Mouse (Mus musculus): Measurements from ENCODE around the gene Itm2b. TPM values are rescaled to one million over a fixed set of nuclear protein-coding genes. Genes with fewer than 3 reads are reported as not detected.

The Itm2b gene
- polyA plus RNA-seq, 1 experiment from 2014 or later, result 605 TPM

- H3K4me1 ChIP-seq (ENCODE audit: control insufficient read depth, low read depth, low read length), result peaks cover 14% of the 10 kb centered on the region
- no peak overlapping the region for H3K4me3 ChIP-seq (ENCODE audit: low read depth, low read length)
- 87% methylated on average over 11 of the region's 11 CpGs for WGBS (ENCODE audit: insufficient replicate concordance)
- peaks cover 68% of the 10 kb centered on the region for H3K36me3 ChIP-seq (ENCODE audit: control insufficient read depth, insufficient read depth)
- no peak overlapping the region for H3K27ac ChIP-seq (ENCODE audit: low read length)
- no peaks in the 10 kb centered on the region for H3K27me3 ChIP-seq (ENCODE audit: control insufficient read depth, insufficient read depth, low read depth, low read length)
- H3K9ac ChIP-seq (ENCODE audit: low read depth, low read length), result no peak overlapping the region
- no peak for ATAC-seq (ENCODE audit: low read depth)
- no peaks in the 10 kb centered on the region for H3K9me3 ChIP-seq (replicated peaks; ENCODE audit: control insufficient read depth, low read length)
- H3K4me2 ChIP-seq (ENCODE audit: low read depth, low read length), result no peak overlapping the region
Observed at GRCm38 (mm10) chr14:73366278-73366677, 18.8 kb downstream of the Itm2b start.

- whole genome bisulfite sequencing (ENCODE audit: insufficient replicate concordance), result 89% methylated on average over 11 of the region's 11 CpGs
- H3K4me3 ChIP-seq (ENCODE audit: low read depth, low read length), result no peak overlapping the region
Observed at GRCm38 (mm10) chr14:73363782-73364181, 21.3 kb downstream of the Itm2b start.

GRCm38 (mm10) chr14:73354700-73355099 lies 30.4 kb downstream of the Itm2b start:
- Histone ChIP-seq H3K27me3 (ENCODE audit: control insufficient read depth, insufficient read depth, low read depth, low read length) (no peaks in the 10 kb centered on the region), H3K36me3 (ENCODE audit: control insufficient read depth, insufficient read depth) (peaks cover 26% of the 10 kb centered on the region), H3K27ac (ENCODE audit: low read length) (no peak overlapping the region), H3K9ac (ENCODE audit: low read depth, low read length) (no peak overlapping the region), H3K9me3 (replicated peaks; ENCODE audit: control insufficient read depth, low read length) (no peaks in the 10 kb centered on the region), H3K4me3 (ENCODE audit: low read depth, low read length) (no peak overlapping the region), H3K4me1 (ENCODE audit: control insufficient read depth, low read depth, low read length) (no peaks in the 10 kb centered on the region), H3K4me2 (ENCODE audit: low read depth, low read length) (no peak overlapping the region)
- ATAC-seq (ENCODE audit: low read depth), result no peak
- WGBS (ENCODE audit: insufficient replicate concordance), result 71% methylated on average over 8 of the region's 8 CpGs

More at GRCm38 (mm10) chr14:73363782-73364181, 21.3 kb downstream of the Itm2b start:
- no peak for ATAC-seq (ENCODE audit: low read depth)
- Histone ChIP-seq H3K4me1 (ENCODE audit: control insufficient read depth, low read depth, low read length) (no peaks in the 10 kb centered on the region), H3K9me3 (replicated peaks; ENCODE audit: control insufficient read depth, low read length) (no peaks in the 10 kb centered on the region), H3K27ac (ENCODE audit: low read length) (no peak overlapping the region), H3K9ac (ENCODE audit: low read depth, low read length) (no peak overlapping the region), H3K36me3 (ENCODE audit: control insufficient read depth, insufficient read depth) (peaks cover 89% of the 10 kb centered on the region), H3K4me2 (ENCODE audit: low read depth, low read length) (no peak overlapping the region), H3K27me3 (ENCODE audit: control insufficient read depth, insufficient read depth, low read depth, low read length) (no peaks in the 10 kb centered on the region)

GRCm38 (mm10) chr14:73351118-73351517 lies 34.0 kb downstream of the Itm2b start:
- Histone ChIP-seq H3K9ac (ENCODE audit: low read depth, low read length) (no peak overlapping the region), H3K4me3 (ENCODE audit: low read depth, low read length) (no peak overlapping the region), H3K27me3 (ENCODE audit: control insufficient read depth, insufficient read depth, low read depth, low read length) (no peaks in the 10 kb centered on the region), H3K4me1 (ENCODE audit: control insufficient read depth, low read depth, low read length) (no peaks in the 10 kb centered on the region; the same call in 1 of the 2 replicates), H3K4me2 (ENCODE audit: low read depth, low read length) (no peak overlapping the region), H3K27ac (ENCODE audit: low read length) (no peak overlapping the region), H3K36me3 (ENCODE audit: control insufficient read depth, insufficient read depth) (no peaks in the 10 kb centered on the region; the same call in 1 of the 2 replicates), H3K9me3 (replicated peaks; ENCODE audit: control insufficient read depth, low read length) (no peaks in the 10 kb centered on the region)
- WGBS (ENCODE audit: insufficient replicate concordance), result 72% methylated on average over 5 of the region's 5 CpGs
- ATAC-seq (ENCODE audit: low read depth), result no peak

GRCm38 (mm10) chr14:73350029-73350428 lies 35.1 kb downstream of the Itm2b start:
- no peaks in the 10 kb centered on the region for H3K9me3 ChIP-seq (replicated peaks; ENCODE audit: control insufficient read depth, low read length)
- H3K27ac ChIP-seq (ENCODE audit: low read length), result no peak overlapping the region
- WGBS (ENCODE audit: insufficient replicate concordance), result 44% methylated on average over 1 of the region's 1 CpGs
- H3K4me2 ChIP-seq (ENCODE audit: low read depth, low read length), result no peak overlapping the region
- no peaks in the 10 kb centered on the region; the same call in 1 of the 2 replicates for H3K4me1 ChIP-seq (ENCODE audit: control insufficient read depth, low read depth, low read length)
- no peak overlapping the region for H3K9ac ChIP-seq (ENCODE audit: low read depth, low read length)
- no peak overlapping the region for H3K4me3 ChIP-seq (ENCODE audit: low read depth, low read length)
- H3K27me3 ChIP-seq (ENCODE audit: control insufficient read depth, insufficient read depth, low read depth, low read length), result no peaks in the 10 kb centered on the region
- H3K36me3 ChIP-seq (ENCODE audit: control insufficient read depth, insufficient read depth), result no peaks in the 10 kb centered on the region; the same call in 1 of the 2 replicates
- no peak for ATAC-seq (ENCODE audit: low read depth)

GRCm38 (mm10) chr14:73349061-73349670 lies 35.9 kb downstream of the Itm2b start:
- no peak overlapping the region for H3K4me3 ChIP-seq (ENCODE audit: low read depth, low read length)

GRCm38 (mm10) chr14:73347302-73347701 lies 37.8 kb downstream of the Itm2b start:
- Histone ChIP-seq H3K9ac (ENCODE audit: low read depth, low read length) (no peak overlapping the region), H3K4me2 (ENCODE audit: low read depth, low read length) (no peak overlapping the region), H3K27me3 (ENCODE audit: control insufficient read depth, insufficient read depth, low read depth, low read length) (no peaks in the 10 kb centered on the region), H3K4me1 (ENCODE audit: control insufficient read depth, low read depth, low read length) (no peaks in the 10 kb centered on the region; the same call in 1 of the 2 replicates), H3K4me3 (ENCODE audit: low read depth, low read length) (no peak overlapping the region), H3K36me3 (ENCODE audit: control insufficient read depth, insufficient read depth) (no peaks in the 10 kb centered on the region; the same call in 1 of the 2 replicates), H3K27ac (ENCODE audit: low read length) (no peak overlapping the region), H3K9me3 (replicated peaks; ENCODE audit: control insufficient read depth, low read length) (no peaks in the 10 kb centered on the region)
- peak; percentile 53; the same call in 1 of the 2 replicates for ATAC-seq (ENCODE audit: low read depth)
- 23% methylated on average over 9 of the region's 9 CpGs for WGBS (ENCODE audit: insufficient replicate concordance)

More at GRCm38 (mm10) chr14:73349061-73349670, 35.9 kb downstream of the Itm2b start:
- no peaks in the 10 kb centered on the region; the same call in 1 of the 2 replicates for H3K36me3 ChIP-seq (ENCODE audit: control insufficient read depth, insufficient read depth)
- no peak overlapping the region for H3K27ac ChIP-seq (ENCODE audit: low read length)
- H3K27me3 ChIP-seq (ENCODE audit: control insufficient read depth, insufficient read depth, low read depth, low read length), result no peaks in the 10 kb centered on the region
- 54% methylated on average over 7 of the region's 7 CpGs for WGBS (ENCODE audit: insufficient replicate concordance)
- ATAC-seq (ENCODE audit: low read depth), result no peak
- H3K4me1 ChIP-seq (ENCODE audit: control insufficient read depth, low read depth, low read length), result no peaks in the 10 kb centered on the region; the same call in 1 of the 2 replicates
- H3K9me3 ChIP-seq (replicated peaks; ENCODE audit: control insufficient read depth, low read length), result no peaks in the 10 kb centered on the region
- H3K4me2 ChIP-seq (ENCODE audit: low read depth, low read length), result no peak overlapping the region
- H3K9ac ChIP-seq (ENCODE audit: low read depth, low read length), result no peak overlapping the region

GRCm38 (mm10) chr14:73345614-73346013 lies 39.5 kb downstream of the Itm2b start:
- H3K9me3 ChIP-seq (replicated peaks; ENCODE audit: control insufficient read depth, low read length), result no peaks in the 10 kb centered on the region
- 88% methylated on average over 4 of the region's 4 CpGs for WGBS (ENCODE audit: insufficient replicate concordance)
- no peaks in the 10 kb centered on the region; the same call in 1 of the 2 replicates for H3K36me3 ChIP-seq (ENCODE audit: control insufficient read depth, insufficient read depth)
- no peak overlapping the region for H3K4me2 ChIP-seq (ENCODE audit: low read depth, low read length)
- no peak for ATAC-seq (ENCODE audit: low read depth)
- no peaks in the 10 kb centered on the region for H3K27me3 ChIP-seq (ENCODE audit: control insufficient read depth, insufficient read depth, low read depth, low read length)
- H3K4me3 ChIP-seq (ENCODE audit: low read depth, low read length), result no peak overlapping the region
- no peak overlapping the region for H3K9ac ChIP-seq (ENCODE audit: low read depth, low read length)
- no peak overlapping the region for H3K27ac ChIP-seq (ENCODE audit: low read length)
- no peaks in the 10 kb centered on the region; the same call in 1 of the 2 replicates for H3K4me1 ChIP-seq (ENCODE audit: control insufficient read depth, low read depth, low read length)

- no peak overlapping the region for H3K4me3 ChIP-seq (ENCODE audit: low read depth, low read length)
- H3K4me1 ChIP-seq (ENCODE audit: control insufficient read depth, low read depth, low read length), result no peaks in the 10 kb centered on the region
- 48% methylated on average over 6 of the region's 6 CpGs for WGBS (ENCODE audit: insufficient replicate concordance)
- H3K9ac ChIP-seq (ENCODE audit: low read depth, low read length), result no peak overlapping the region
- H3K27ac ChIP-seq (ENCODE audit: low read length), result no peak overlapping the region
- no peaks in the 10 kb centered on the region for H3K36me3 ChIP-seq (ENCODE audit: control insufficient read depth, insufficient read depth)
- H3K27me3 ChIP-seq (ENCODE audit: control insufficient read depth, insufficient read depth, low read depth, low read length), result no peaks in the 10 kb centered on the region
- no peak for ATAC-seq (ENCODE audit: low read depth)
- H3K9me3 ChIP-seq (replicated peaks; ENCODE audit: control insufficient read depth, low read length), result no peaks in the 10 kb centered on the region
- H3K4me2 ChIP-seq (ENCODE audit: low read depth, low read length), result no peak overlapping the region
Observed at GRCm38 (mm10) chr14:73340051-73340755, 44.9 kb downstream of the Itm2b start.
